Mouse (Mus musculus) stomach, postnatal 0 days (tissue): Measurements from ENCODE around the gene 5730507C01Rik.

Source experiments
- CTCF ChIP-seq: IDR thresholded peaks from 2 replicates; pipeline ENCODE4 v1.5.1; 2016; ENCODE audit warnings: antibody characterized with exemption, low read depth, mild to moderate bottlenecking, moderate library complexity
- EP300 ChIP-seq: optimal IDR thresholded peaks from 2 replicates; pipeline ENCODE3; 2016; ENCODE audit warnings: antibody characterized with exemption

GRCm38 (mm10) chr12:18514171-18514570 is at the start of gene 5730507C01Rik:
- TF ChIP-seq EP300 (no peak), CTCF (peak; percentile 40; the same call in 1 of the 2 replicates)
